Mouse (Mus musculus) cortical plate, adult 2 months (tissue): ENCODE data around the gene Cacna1g. TPM values are rescaled to one million over a fixed set of nuclear protein-coding genes. Genes with fewer than 3 reads are reported as not detected.

Experiments
- H3K27ac ChIP-seq: fragments of 200-500 bp; 2 replicates; pipeline ENCODE4 v1.5.1; 2012; ENCODE audit warnings: low read length, control low read depth, inconsistent platforms; ENCODE audit not compliant: insufficient read depth
- H3K4me1 ChIP-seq: fragments of 200-500 bp; 2 replicates; pipeline ENCODE4 v1.6.1; 2011; ENCODE audit warnings: low read length; ENCODE audit not compliant: control insufficient read depth, insufficient read depth
- H3K4me3 ChIP-seq: fragments of 200-500 bp; 2 replicates; pipeline ENCODE4 v1.5.1; 2011; ENCODE audit warnings: mild to moderate bottlenecking, low read length, control low read depth; ENCODE audit not compliant: insufficient read depth
- CTCF ChIP-seq: fragments of 200-500 bp; IDR thresholded peaks from 2 replicates; pipeline ENCODE4 v1.5.1; 2011; ENCODE audit warnings: mild to moderate bottlenecking, control low read depth, low read length; ENCODE audit not compliant: insufficient read depth; ENCODE audit errors: extremely low read depth
- POLR2A ChIP-seq: fragments of 200-500 bp; IDR thresholded peaks from 2 replicates; pipeline ENCODE4 v1.6.1; 2011; ENCODE audit warnings: mild to moderate bottlenecking, low read length, control low read depth; ENCODE audit not compliant: insufficient read depth; ENCODE audit errors: extremely low read depth
- polyA plus RNA-seq: library from polyadenylated mRNA; depleted of rRNA; stranded (reverse); fragments of >200 nt; gene quantifications from 2 replicates; pipeline ENCODE4 v1.2.3, GENCODE M21; 2012

The Cacna1g gene
- polyA plus RNA-seq, 1 experiment = 137 TPM

DNA sequence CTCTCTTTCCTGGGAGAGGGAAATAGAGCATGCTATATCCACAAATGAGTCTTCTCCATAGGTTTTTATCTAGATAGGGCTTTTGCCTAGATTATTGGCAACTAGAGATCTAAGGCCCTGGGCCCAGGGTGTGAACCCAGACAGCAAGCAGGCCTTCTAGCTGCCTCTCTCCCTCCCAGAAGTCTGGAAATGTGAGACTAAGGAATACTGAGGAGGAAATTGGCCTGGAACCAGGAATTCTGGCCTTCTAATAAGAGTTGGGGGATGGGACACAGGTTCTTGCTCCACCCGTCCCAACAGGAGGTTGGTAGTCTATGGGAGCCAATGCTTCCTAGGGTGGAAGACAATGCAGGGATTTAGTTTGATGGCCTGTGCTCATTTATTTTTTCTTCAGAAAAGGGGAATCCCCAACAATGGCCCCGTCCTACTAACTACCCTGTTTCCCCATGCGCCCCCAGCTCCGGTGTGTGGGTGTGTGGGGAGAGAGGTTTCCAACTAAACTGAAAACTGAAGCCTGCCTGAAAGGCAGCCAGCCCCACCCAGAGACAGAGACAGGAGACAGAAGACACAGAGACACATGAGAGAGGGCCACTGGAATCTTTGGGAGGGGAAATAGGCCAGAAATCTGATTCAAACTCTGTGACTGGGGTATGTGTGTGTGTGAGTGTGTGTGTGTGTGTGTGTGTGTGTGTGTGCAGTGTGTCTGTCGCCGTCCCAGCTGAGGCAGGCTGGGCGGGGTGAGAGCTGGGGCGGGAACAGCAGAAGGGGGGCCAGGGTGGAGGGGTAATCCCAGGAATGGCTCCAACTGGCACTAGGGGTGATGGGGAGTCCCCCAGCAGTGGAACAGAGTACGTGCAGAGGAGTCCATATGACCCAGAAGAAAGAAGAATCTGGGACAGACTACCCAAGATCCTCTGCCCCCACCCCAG lies 4.6 kb downstream of the Cacna1g start:
- peaks cover 8% of the 10 kb centered on the region for H3K4me1 ChIP-seq

GRCm38 (mm10) chr11:94468582-94469064 lies 5.4 kb downstream of the Cacna1g start:
- Histone ChIP-seq H3K4me3 (no peak overlapping the region), H3K27ac (no peak overlapping the region), H3K4me1 (peaks cover 8% of the 10 kb centered on the region)
- TF ChIP-seq CTCF (no peak), POLR2A (no peak)

More for the DNA sequence above, 4.6 kb downstream of the Cacna1g start:
- no peak overlapping the region for H3K27ac ChIP-seq
- no peak for TF ChIP-seq POLR2A
- TF ChIP-seq CTCF = no peak
- no peak overlapping the region for H3K4me3 ChIP-seq

- TF ChIP-seq CTCF = no peak
- TF ChIP-seq POLR2A = no peak
- no peak overlapping the region for H3K27ac ChIP-seq
- H3K4me3 ChIP-seq = no peak overlapping the region
- H3K4me1 ChIP-seq = peaks cover 8% of the 10 kb centered on the region
These were observed 7.6 kb downstream of the Cacna1g start for GRCm38 (mm10) chr11:94466333-94466855.

- Histone ChIP-seq H3K4me3 (no peak overlapping the region), H3K4me1 (peaks cover 7% of the 10 kb centered on the region), H3K27ac (no peak overlapping the region)
- TF ChIP-seq CTCF (no peak), POLR2A (no peak)
These were observed 9.8 kb downstream of the Cacna1g start for GRCm38 (mm10) chr11:94464170-94464569.

DNA sequence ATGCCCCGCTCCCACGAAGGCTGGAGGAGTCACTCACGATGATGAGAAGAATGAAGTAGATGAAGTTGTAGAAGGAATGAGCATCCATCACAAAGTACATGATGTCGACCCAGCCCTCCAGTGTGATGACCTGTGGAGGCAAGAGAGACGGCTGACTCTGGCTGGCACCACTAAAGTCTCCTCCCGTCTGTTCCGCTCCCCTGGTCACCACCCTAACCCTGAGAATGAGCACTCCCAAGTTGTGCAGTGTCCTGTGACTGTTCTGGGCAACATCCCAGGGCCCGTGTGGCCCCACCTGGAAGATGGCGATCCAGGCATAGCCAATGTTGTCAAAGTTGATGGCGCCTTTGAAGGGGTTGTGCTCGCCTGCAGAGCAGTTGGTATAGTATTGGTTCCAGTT lies 12.1 kb downstream of the Cacna1g start:
- Histone ChIP-seq H3K4me1 (peaks cover 3% of the 10 kb centered on the region), H3K27ac (no peak overlapping the region), H3K4me3 (no peak overlapping the region)
- TF ChIP-seq POLR2A (no peak), CTCF (no peak)

DNA sequence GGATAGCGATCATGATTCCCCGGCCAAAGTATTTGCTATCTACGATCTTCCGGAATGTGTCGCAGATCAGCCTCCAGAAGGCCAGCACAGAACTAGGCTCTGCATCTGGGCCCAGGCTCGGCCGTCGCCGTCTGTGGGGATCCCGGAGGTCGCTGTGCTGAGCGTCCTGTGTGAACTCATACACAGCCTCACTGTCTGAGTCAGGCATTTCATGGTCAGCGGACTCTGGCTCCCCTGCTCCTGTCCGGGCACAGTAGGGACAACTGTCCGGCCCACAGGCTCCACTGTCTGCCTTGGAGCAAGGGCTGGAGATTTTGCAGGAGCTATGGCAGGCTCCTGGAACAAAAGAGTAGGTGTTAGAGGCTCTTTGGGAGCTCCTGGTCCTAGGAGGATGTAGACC lies 17.0 kb downstream of the Cacna1g start:
- Histone ChIP-seq H3K27ac (no peak overlapping the region), H3K4me3 (no peak overlapping the region), H3K4me1 (peaks cover 7% of the 10 kb centered on the region)
- no peak for TF ChIP-seq POLR2A
- TF ChIP-seq CTCF = no peak

DNA sequence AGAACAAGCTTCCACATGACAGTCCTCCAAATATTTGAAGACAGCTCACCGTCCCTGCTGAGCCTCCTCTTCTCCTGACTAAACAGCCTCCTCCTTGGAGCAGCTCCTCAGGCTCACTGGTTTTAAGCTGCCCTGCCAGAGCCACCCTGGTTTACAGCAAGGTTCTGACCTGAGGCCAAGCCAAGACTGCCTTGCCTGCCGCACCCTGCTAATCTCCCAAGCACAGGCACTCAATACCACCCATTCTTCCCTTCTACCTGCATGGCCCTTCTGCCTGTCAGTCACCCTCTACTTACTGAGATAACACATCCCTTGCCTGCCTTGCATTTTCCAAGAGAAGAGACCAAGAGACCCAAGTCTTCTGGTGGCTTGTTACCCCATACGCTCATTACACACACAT lies 17.7 kb downstream of the Cacna1g start:
- TF ChIP-seq CTCF = no peak
- Histone ChIP-seq H3K27ac (no peak overlapping the region), H3K4me3 (no peak overlapping the region), H3K4me1 (peaks cover 7% of the 10 kb centered on the region)

DNA sequence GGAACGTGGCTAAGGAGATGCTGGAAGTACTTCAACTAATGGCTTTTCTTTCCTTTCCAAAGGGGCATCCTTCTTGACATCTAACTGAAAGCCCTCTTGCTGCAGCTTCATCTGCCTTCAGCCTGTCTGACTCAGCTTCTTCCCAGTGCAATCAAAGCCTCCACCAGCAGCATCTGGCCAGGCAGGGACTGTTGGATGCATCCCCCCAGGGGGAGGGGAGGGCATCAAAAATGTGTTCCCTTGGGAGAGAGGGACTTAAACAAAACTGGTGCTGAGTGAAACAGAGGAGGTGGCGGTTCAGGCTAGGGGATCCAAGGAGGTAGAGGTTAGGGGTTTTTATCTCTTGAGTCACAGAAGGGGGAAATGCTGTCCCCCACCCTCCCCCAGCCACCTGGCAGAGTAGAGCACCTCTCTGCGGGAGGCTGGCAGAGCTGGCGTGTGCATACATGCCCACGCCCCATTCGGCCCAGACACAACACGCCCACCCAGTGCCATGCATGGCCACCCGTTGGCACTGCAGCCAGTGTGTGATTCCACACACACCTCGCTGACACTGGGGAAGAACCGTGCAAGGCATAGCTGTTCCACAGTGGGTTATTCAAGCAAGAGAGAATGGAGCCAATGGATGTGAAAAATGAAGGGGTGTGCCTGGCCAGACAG lies 18.7 kb downstream of the Cacna1g start:
- no peak for TF ChIP-seq POLR2A
- no peak for TF ChIP-seq CTCF
- no peak overlapping the region for H3K27ac ChIP-seq
- peaks cover 7% of the 10 kb centered on the region for H3K4me1 ChIP-seq
- H3K4me3 ChIP-seq = no peak overlapping the region

DNA sequence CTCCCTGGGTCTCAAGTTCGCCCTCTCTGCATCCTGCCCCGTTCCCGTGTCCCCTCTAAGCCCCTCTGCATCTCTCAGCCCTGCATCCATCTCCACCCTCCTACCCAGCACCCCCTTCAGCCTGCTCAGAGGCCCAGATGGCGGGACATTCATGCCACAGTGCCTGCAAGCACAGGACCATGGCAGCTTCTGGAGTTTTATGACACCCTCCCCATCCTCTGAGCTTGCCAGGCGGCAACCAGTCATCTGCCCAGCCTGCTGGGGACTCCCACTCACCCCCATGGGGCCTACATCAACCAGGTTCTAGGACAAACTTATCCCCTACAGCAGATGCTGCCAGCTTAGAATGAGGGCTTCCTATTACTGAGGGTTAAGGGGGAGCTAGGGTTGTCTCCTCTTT lies 19.2 kb downstream of the Cacna1g start:
- no peak overlapping the region for H3K27ac ChIP-seq
- no peak overlapping the region for H3K4me3 ChIP-seq
- TF ChIP-seq POLR2A = no peak
- no peak for TF ChIP-seq CTCF
- H3K4me1 ChIP-seq = peaks cover 7% of the 10 kb centered on the region
